Comparison of ENCODE assay signal across 9 mouse cellular contexts in genomic region chr12:80046625-80047303, GRCm38 (mm10).
A peak's percentile ranks its signal among the peaks of the same experiment; 100 is the strongest.
DNase-seq lines count a peak whose midpoint lies in the region; ATAC-seq lines count a peak whose summit lies in the region.
"Had no signal": no experiment of that assay in that cellular context is flagged by ENCODE, and none has a peak within 500 bp of the region (broad histone marks: within the 10 kb centered on the region; RNA-seq: fewer than 3 reads in every experiment).

No protein-coding gene starts in this region.

- no peak for ATAC-seq in heart, embryonic 11.5 days (replicated peaks; ENCODE audit: insufficient number of reproducible peaks, low FRiP score, low TSS enrichment)
- ATAC-seq in heart, embryonic 13.5 days (ENCODE audit: extremely low read depth, insufficient number of reproducible peaks, low FRiP score, low TSS enrichment): no peak
- no peak for ATAC-seq in erythroblast, adult 5-6 weeks (replicated peaks; ENCODE audit: low FRiP score, poor library complexity, severe bottlenecking)

- no peaks in the 10 kb centered on the region for H3K36me3 ChIP-seq in heart, embryonic 11.5 days (ENCODE audit: control insufficient read depth, insufficient read depth, low read length)
- H3K36me3 ChIP-seq in heart, embryonic 13.5 days: no peaks in the 10 kb centered on the region

- no peaks in the 10 kb centered on the region for H3K9me3 ChIP-seq in heart, embryonic 11.5 days (replicated peaks; ENCODE audit: control insufficient read depth, low read length)
- no peaks in the 10 kb centered on the region for H3K9me3 ChIP-seq in heart, embryonic 13.5 days

- H3K4me2 ChIP-seq in heart, embryonic 11.5 days: no peak overlapping the region
- H3K4me2 ChIP-seq in heart, embryonic 13.5 days: no peak overlapping the region

- H3K4me3 ChIP-seq in heart, embryonic 11.5 days (ENCODE audit: low read depth, low read length): no peak overlapping the region
- H3K4me3 ChIP-seq in heart, embryonic 13.5 days: no peak overlapping the region

- DNase-seq in heart, adult 11 months: peak; percentile 98
- DNase-seq in NIH3T3 (ENCODE audit: low read depth): peak; percentile 41
- peak; percentile 47 to 48 for DNase-seq in lung, postnatal 4 days
- DNase-seq in right cerebral cortex, postnatal 36 days (ENCODE audit: low spot score in 2 of 2): no peak
- no peak for DNase-seq in embryo, embryonic 11 days
- DNase-seq: thymus, postnatal 25 days had no signal

- H3K27ac ChIP-seq in heart, embryonic 11.5 days (ENCODE audit: low read depth, low read length): no peak overlapping the region
- H3K27ac ChIP-seq in heart, embryonic 13.5 days (replicated peaks): peak overlapping the region; percentile 42

- 55% methylated on average over 6 of the region's 6 CpGs for WGBS in heart, embryonic 11.5 days (ENCODE audit: insufficient replicate concordance)
- 46% methylated on average over 6 of the region's 6 CpGs for WGBS in heart, embryonic 13.5 days

- peaks cover 9% of the 10 kb centered on the region; the same call in 1 of the 2 replicates for H3K4me1 ChIP-seq in heart, embryonic 11.5 days (ENCODE audit: control insufficient read depth, insufficient read depth, low read length)
- peaks cover 29% of the 10 kb centered on the region for H3K4me1 ChIP-seq in heart, embryonic 13.5 days

- no peaks in the 10 kb centered on the region for H3K27me3 ChIP-seq in heart, embryonic 11.5 days (ENCODE audit: control insufficient read depth, insufficient read depth, low read length)
- no peaks in the 10 kb centered on the region for H3K27me3 ChIP-seq in heart, embryonic 13.5 days (replicated peaks)

- H3K9ac ChIP-seq in heart, embryonic 11.5 days (ENCODE audit: low read depth, low read length): no peak overlapping the region
- H3K9ac ChIP-seq in heart, embryonic 13.5 days: 0 out of 2 replicates have a peak overlapping the region, but pooled peaks have one; percentile 8

Comparison
In these comparisons a context has a peak if more than half of its experiments do, and no peak if none do; other contexts are left out.
1. DNase-seq: peak in heart, adult 11 months (single experiment), NIH3T3 (single experiment) and lung, postnatal 4 days (2 of 2); none in right cerebral cortex, postnatal 36 days (0 of 2) and embryo, embryonic 11 days (single experiment).